8 mouse cellular contexts compared by ENCODE assay signal in genomic region chr1:73966411-73967238, GRCm38 (mm10).
A peak's percentile ranks its signal among the peaks of the same experiment; 100 is the strongest.
DNase-seq lines count a peak whose midpoint lies in the region; ATAC-seq lines count a peak whose summit lies in the region.

No protein-coding gene starts in this region.

- no peaks in the 10 kb centered on the region for H3K36me3 ChIP-seq in intestine, embryonic 14.5 days (ENCODE audit: control insufficient read depth, insufficient read depth, low read length)
- H3K36me3 ChIP-seq in intestine, embryonic 16.5 days (ENCODE audit: control insufficient read depth, insufficient read depth, low read length): peaks cover 3% of the 10 kb centered on the region; the same call in 1 of the 2 replicates

- no peaks in the 10 kb centered on the region for H3K9me3 ChIP-seq in intestine, embryonic 14.5 days (ENCODE audit: control insufficient read depth, low read length)
- H3K9me3 ChIP-seq in intestine, embryonic 16.5 days (ENCODE audit: control insufficient read depth, low read length): no peaks in the 10 kb centered on the region

- 62% methylated on average over 12 of the region's 12 CpGs for WGBS in intestine, embryonic 14.5 days
- 57% methylated on average over 12 of the region's 12 CpGs for WGBS in intestine, embryonic 16.5 days

- no peaks in the 10 kb centered on the region for H3K27me3 ChIP-seq in intestine, embryonic 14.5 days (replicated peaks; ENCODE audit: control insufficient read depth, insufficient read depth, low read length)
- H3K27me3 ChIP-seq in intestine, embryonic 16.5 days (replicated peaks; ENCODE audit: control insufficient read depth, insufficient read depth, low read length): no peaks in the 10 kb centered on the region

- DNase-seq in intestine, embryonic 14.5 days (ENCODE audit: low spot score): peak; percentile 57
- peak; percentile 100 for DNase-seq in heart, adult 11 months
- DNase-seq in kidney, adult 9 months: peak; percentile 83
- DNase-seq in cerebellum, adult 18-20 months: no peak
- no peak for DNase-seq in ovary, adult 18-20 months (ENCODE audit: low spot score)
- no peak for DNase-seq in left cerebral cortex, postnatal 36 days (ENCODE audit: low spot score in 2 of 2)

- H3K4me1 ChIP-seq in intestine, embryonic 14.5 days (replicated peaks; ENCODE audit: control insufficient read depth, insufficient read depth, low read length): peaks cover 61% of the 10 kb centered on the region
- peaks cover 54% of the 10 kb centered on the region for H3K4me1 ChIP-seq in intestine, embryonic 16.5 days (ENCODE audit: control insufficient read depth, insufficient read depth, low read length)

- H3K4me2 ChIP-seq in intestine, embryonic 14.5 days (ENCODE audit: low read length): no peak overlapping the region
- no peak overlapping the region for H3K4me2 ChIP-seq in intestine, embryonic 16.5 days (ENCODE audit: low read depth, low read length)

- H3K4me3 ChIP-seq in intestine, embryonic 14.5 days (ENCODE audit: low read depth, low read length): no peak overlapping the region
- H3K4me3 ChIP-seq in intestine, embryonic 16.5 days (ENCODE audit: low read length): no peak overlapping the region

- no peak for ATAC-seq in intestine, embryonic 14.5 days (replicated peaks; ENCODE audit: low FRiP score, low TSS enrichment, low read depth)
- ATAC-seq in intestine, embryonic 16.5 days: no peak
- ATAC-seq in megakaryocyte progenitor cell, adult 5-6 weeks (replicated peaks; ENCODE audit: poor library complexity): 0 out of 2 replicates have a peak, but pooled peaks have one; percentile 22

- H3K27ac ChIP-seq in intestine, embryonic 14.5 days (ENCODE audit: low read depth): no peak overlapping the region
- H3K27ac ChIP-seq in intestine, embryonic 16.5 days (ENCODE audit: low read length): no peak overlapping the region

- no peak overlapping the region for H3K9ac ChIP-seq in intestine, embryonic 14.5 days (ENCODE audit: low read length)
- H3K9ac ChIP-seq in intestine, embryonic 16.5 days (ENCODE audit: low read depth, low read length): no peak overlapping the region

- intact Hi-C loops in left cerebral cortex, postnatal 36 days (cut with DNase I): no loop called here

Comparison
In these comparisons a context has a peak if more than half of its experiments do, and no peak if none do; other contexts are left out.
1. DNase-seq: peak in intestine, embryonic 14.5 days (single experiment), heart, adult 11 months (single experiment) and kidney, adult 9 months (single experiment); none in cerebellum, adult 18-20 months (0 of 2), ovary, adult 18-20 months (single experiment) and left cerebral cortex, postnatal 36 days (0 of 2).